Mouse (Mus musculus): ENCODE results near the gene F12. TPM values are rescaled to one million over a fixed set of nuclear protein-coding genes. Genes with fewer than 3 reads are reported as not detected.
A peak's percentile ranks its signal among the peaks of the same experiment; 100 is the strongest.

The F12 gene
- polyA plus RNA-seq (2012; rRNA removed): 0.41 and 0.60 TPM in 2 replicates

GRCm38 (mm10) chr13:55426613-55427012 is at the start of gene F12:
F12 (minus strand) TSS chr13:55426793.
- H3K27me3 ChIP-seq (ENCODE audit: control insufficient read depth, insufficient read depth, low read length): no peaks in the 10 kb centered on the region
- no peak within 1 kb of the TSS for H3K27ac ChIP-seq (ENCODE audit: insufficient read depth, low read depth, low read length)
- no peak within 1 kb of the TSS for H3K4me3 ChIP-seq (ENCODE audit: low read depth, low read length)
- no peaks in the 10 kb centered on the region for H3K36me3 ChIP-seq (ENCODE audit: control insufficient read depth, insufficient read depth, low read length)
- no peak for TF ChIP-seq CTCF (IDR thresholded peaks at IDR 0.05; ENCODE audit: extremely low read depth, insufficient read length, insufficient replicate concordance, low read depth, low read length)
- no peak for TF ChIP-seq POLR2A (IDR thresholded peaks at IDR 0.05; ENCODE audit: low read depth, low read length)
- 80% methylated on average over 10 of the region's 10 CpGs for WGBS
- H3K4me1 ChIP-seq (ENCODE audit: control insufficient read depth, insufficient read depth, insufficient read length, low read length): peaks cover 8% of the 10 kb centered on the region

DNA sequence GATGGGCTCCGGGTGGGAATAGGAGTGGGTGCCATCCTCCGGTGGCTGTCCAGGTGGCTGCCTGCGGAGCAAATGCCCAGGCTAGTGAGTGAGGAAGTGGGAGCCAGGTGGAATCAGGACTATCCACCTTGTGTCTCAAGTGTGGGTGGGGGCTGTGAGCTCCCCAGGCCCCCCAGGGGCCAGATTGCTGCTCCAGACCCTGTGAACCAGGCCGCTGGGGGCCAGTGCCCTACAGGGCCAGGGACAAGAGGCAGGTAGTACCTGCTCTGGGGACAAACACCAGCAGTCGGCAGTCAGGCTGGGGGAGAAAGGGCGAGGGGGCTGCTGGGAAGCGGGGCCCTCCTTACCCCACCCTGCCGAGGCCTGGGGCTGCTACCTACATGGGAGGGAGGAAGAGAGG is 49.7 kb upstream of the F12 start:
- WGBS: 90% methylated on average over 8 of the region's 8 CpGs
- H3K4me3 ChIP-seq (ENCODE audit: low read depth, low read length): no peak overlapping the region
- no peak overlapping the region for H3K27ac ChIP-seq (ENCODE audit: insufficient read depth, low read depth, low read length)
- TF ChIP-seq CTCF (IDR thresholded peaks at IDR 0.05; ENCODE audit: extremely low read depth, insufficient read length, insufficient replicate concordance, low read depth, low read length) (no peak), POLR2A (IDR thresholded peaks at IDR 0.05; ENCODE audit: low read depth, low read length) (no peak)
- H3K36me3 ChIP-seq (ENCODE audit: control insufficient read depth, insufficient read depth, low read length): no peaks in the 10 kb centered on the region
- H3K27me3 ChIP-seq (ENCODE audit: control insufficient read depth, insufficient read depth, low read length): 0 out of 2 replicates have a peak, but pooled peaks cover 4% of the 10 kb centered on the region
- H3K4me1 ChIP-seq (ENCODE audit: control insufficient read depth, insufficient read depth, insufficient read length, low read length): peaks cover 11% of the 10 kb centered on the region

GRCm38 (mm10) chr13:55475750-55476149 is 49.2 kb upstream of the F12 start:
- peaks cover 14% of the 10 kb centered on the region for H3K4me1 ChIP-seq (ENCODE audit: control insufficient read depth, insufficient read depth, insufficient read length, low read length)

DNA sequence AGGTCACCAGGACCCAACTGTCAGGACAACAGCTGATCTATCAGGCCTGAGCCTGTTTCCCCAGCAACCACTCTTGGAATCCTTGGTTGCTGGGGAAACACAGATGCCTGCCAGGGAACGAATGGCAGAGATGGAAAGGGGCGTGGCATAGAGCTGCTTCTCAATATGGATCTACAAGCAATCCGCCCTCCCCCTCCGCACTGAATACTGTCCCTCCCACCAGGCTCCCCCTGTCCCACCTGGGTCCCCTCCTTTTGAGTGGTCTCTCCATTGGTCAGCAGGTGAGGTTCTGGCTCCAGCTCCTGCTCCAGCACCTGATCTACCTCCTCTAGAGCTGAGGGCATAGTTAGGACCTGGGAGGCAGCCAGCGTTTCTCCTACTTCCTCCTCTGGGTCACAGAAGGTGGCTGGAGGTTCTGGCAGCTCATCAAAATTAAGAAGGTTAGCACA is 48.1 kb upstream of the F12 start:
- Histone ChIP-seq H3K27ac (ENCODE audit: insufficient read depth, low read depth, low read length) (no peak overlapping the region), H3K4me1 (ENCODE audit: control insufficient read depth, insufficient read depth, insufficient read length, low read length) (peaks cover 14% of the 10 kb centered on the region), H3K36me3 (ENCODE audit: control insufficient read depth, insufficient read depth, low read length) (no peaks in the 10 kb centered on the region), H3K27me3 (ENCODE audit: control insufficient read depth, insufficient read depth, low read length) (0 out of 2 replicates have a peak, but pooled peaks cover 8% of the 10 kb centered on the region), H3K4me3 (ENCODE audit: low read depth, low read length) (no peak overlapping the region)
- 34% methylated on average over 5 of the region's 5 CpGs for WGBS
- TF ChIP-seq POLR2A (IDR thresholded peaks at IDR 0.05; ENCODE audit: low read depth, low read length) (no peak), CTCF (IDR thresholded peaks at IDR 0.05; ENCODE audit: extremely low read depth, insufficient read length, insufficient replicate concordance, low read depth, low read length) (no peak)

More at GRCm38 (mm10) chr13:55475750-55476149, 49.2 kb upstream of the F12 start:
- Histone ChIP-seq H3K27me3 (ENCODE audit: control insufficient read depth, insufficient read depth, low read length) (0 out of 2 replicates have a peak, but pooled peaks cover 6% of the 10 kb centered on the region), H3K27ac (ENCODE audit: insufficient read depth, low read depth, low read length) (no peak overlapping the region), H3K36me3 (ENCODE audit: control insufficient read depth, insufficient read depth, low read length) (no peaks in the 10 kb centered on the region), H3K4me3 (ENCODE audit: low read depth, low read length) (no peak overlapping the region)
- TF ChIP-seq POLR2A (IDR thresholded peaks at IDR 0.05; ENCODE audit: low read depth, low read length): no peak
- TF ChIP-seq CTCF (IDR thresholded peaks at IDR 0.05; ENCODE audit: extremely low read depth, insufficient read length, insufficient replicate concordance, low read depth, low read length): no peak
- WGBS: 87% methylated on average over 5 of the region's 5 CpGs

- no peak overlapping the region for H3K27ac ChIP-seq (ENCODE audit: insufficient read depth, low read depth, low read length)
- TF ChIP-seq POLR2A (IDR thresholded peaks at IDR 0.05; ENCODE audit: low read depth, low read length) (no peak), CTCF (IDR thresholded peaks at IDR 0.05; ENCODE audit: extremely low read depth, insufficient read length, insufficient replicate concordance, low read depth, low read length) (no peak)
- H3K4me3 ChIP-seq (ENCODE audit: low read depth, low read length): no peak overlapping the region
- H3K4me1 ChIP-seq (ENCODE audit: control insufficient read depth, insufficient read depth, insufficient read length, low read length): peaks cover 14% of the 10 kb centered on the region
- H3K27me3 ChIP-seq (ENCODE audit: control insufficient read depth, insufficient read depth, low read length): 0 out of 2 replicates have a peak, but pooled peaks cover 10% of the 10 kb centered on the region
- H3K36me3 ChIP-seq (ENCODE audit: control insufficient read depth, insufficient read depth, low read length): no peaks in the 10 kb centered on the region
- WGBS: 41% methylated on average over 11 of the region's 11 CpGs
Measured at GRCm38 (mm10) chr13:55473961-55474360, 47.4 kb upstream of the F12 start.

GRCm38 (mm10) chr13:55473076-55473831 is 46.7 kb upstream of the F12 start:
- no peak overlapping the region for H3K27ac ChIP-seq (ENCODE audit: insufficient read depth, low read depth, low read length)
- 0 out of 2 replicates have a peak, but pooled peaks cover 10% of the 10 kb centered on the region for H3K27me3 ChIP-seq (ENCODE audit: control insufficient read depth, insufficient read depth, low read length)
- TF ChIP-seq POLR2A (IDR thresholded peaks at IDR 0.05; ENCODE audit: low read depth, low read length) (no peak), CTCF (IDR thresholded peaks at IDR 0.05; ENCODE audit: extremely low read depth, insufficient read length, insufficient replicate concordance, low read depth, low read length) (no peak)
- peak overlapping the region; percentile 62 for H3K4me3 ChIP-seq (ENCODE audit: low read depth, low read length)
- H3K4me1 ChIP-seq (ENCODE audit: control insufficient read depth, insufficient read depth, insufficient read length, low read length): peaks cover 12% of the 10 kb centered on the region
- H3K36me3 ChIP-seq (ENCODE audit: control insufficient read depth, insufficient read depth, low read length): no peaks in the 10 kb centered on the region
- 39% methylated on average over 18 of the region's 18 CpGs for WGBS
